Mouse (Mus musculus) neural tube, embryonic 12.5 days (tissue): ENCODE measurements at regions not wholly inside any gene's neighbourhood (a gene's known extent, or its start where the extent isn't known, plus 50 kb on each side); places are given as distances from the start of the nearest gene placed in this dataset.

ENCODE experiments used
- ATAC-seq: fragments of 200-750 bp; cut with Nextera tagmentation; 2 replicates; pipeline ENCODE4 v1.8.0; 2017; ENCODE audit warnings: low read depth, mild to moderate bottlenecking, moderate TSS enrichment, moderate library complexity; ENCODE audit not compliant: low FRiP score
- H3K27ac ChIP-seq: fragments of 300-500 bp; sonication (generic); 2 replicates; pipeline ENCODE4 v1.5.1; 2016
- H3K27me3 ChIP-seq: fragments of 300-500 bp; sonication (generic); replicated peaks from 2 replicates; pipeline ENCODE4 v1.6.1; 2016; ENCODE audit warnings: mild to moderate bottlenecking
- H3K36me3 ChIP-seq: fragments of 300-500 bp; sonication (generic); 2 replicates; pipeline ENCODE4 v1.6.1; 2016; ENCODE audit warnings: mild to moderate bottlenecking
- H3K4me1 ChIP-seq: fragments of 300-500 bp; sonication (generic); 2 replicates; pipeline ENCODE4 v1.6.1; 2016
- H3K4me2 ChIP-seq: fragments of 300-500 bp; sonication (generic); replicated peaks from 2 replicates; pipeline ENCODE4 v1.6.1; 2016; ENCODE audit warnings: mild to moderate bottlenecking
- H3K4me3 ChIP-seq: fragments of 300-500 bp; sonication (generic); 2 replicates; pipeline ENCODE4 v1.5.1; 2016
- H3K9ac ChIP-seq: fragments of 300-500 bp; sonication (generic); 2 replicates; pipeline ENCODE4 v1.6.1; 2016; ENCODE audit warnings: mild to moderate bottlenecking
- H3K9me3 ChIP-seq: fragments of 300-500 bp; sonication (generic); 2 replicates; pipeline ENCODE4 v1.6.1; 2016; ENCODE audit warnings: mild to moderate bottlenecking
- WGBS: fragments of 180-500 bp; shearing (Covaris S2); methylation state at CpG from one replicate; pipeline ENCODE4 v1.1.7; 2016; 5-methylcytosine and 5-hydroxymethylcytosine counted together

- no peak overlapping the region for H3K9ac ChIP-seq
- H3K4me1 ChIP-seq, result no peaks in the 10 kb centered on the region
- H3K9me3 ChIP-seq, result no peaks in the 10 kb centered on the region
- H3K36me3 ChIP-seq, result no peaks in the 10 kb centered on the region
- WGBS, result 83% methylated on average over 7 of the region's 7 CpGs
- no peak overlapping the region for H3K4me2 ChIP-seq
- H3K4me3 ChIP-seq, result no peak overlapping the region
- no peak for ATAC-seq
- no peak overlapping the region for H3K27ac ChIP-seq
- no peaks in the 10 kb centered on the region for H3K27me3 ChIP-seq
Observed at GRCm38 (mm10) chr4:106144351-106145116, 171.5 kb upstream of the Usp24 start.

- H3K9me3 ChIP-seq, result no peaks in the 10 kb centered on the region
- no peak overlapping the region for H3K4me2 ChIP-seq
- no peak overlapping the region for H3K9ac ChIP-seq
- H3K4me1 ChIP-seq, result no peaks in the 10 kb centered on the region
- WGBS, result 78% methylated on average over 3 of the region's 3 CpGs
- no peak for ATAC-seq
- no peak overlapping the region for H3K27ac ChIP-seq
- no peaks in the 10 kb centered on the region for H3K27me3 ChIP-seq
- H3K4me3 ChIP-seq, result no peak overlapping the region
- no peaks in the 10 kb centered on the region for H3K36me3 ChIP-seq
Observed at GRCm38 (mm10) chr4:106146919-106147460, 169.0 kb upstream of the Usp24 start.

DNA sequence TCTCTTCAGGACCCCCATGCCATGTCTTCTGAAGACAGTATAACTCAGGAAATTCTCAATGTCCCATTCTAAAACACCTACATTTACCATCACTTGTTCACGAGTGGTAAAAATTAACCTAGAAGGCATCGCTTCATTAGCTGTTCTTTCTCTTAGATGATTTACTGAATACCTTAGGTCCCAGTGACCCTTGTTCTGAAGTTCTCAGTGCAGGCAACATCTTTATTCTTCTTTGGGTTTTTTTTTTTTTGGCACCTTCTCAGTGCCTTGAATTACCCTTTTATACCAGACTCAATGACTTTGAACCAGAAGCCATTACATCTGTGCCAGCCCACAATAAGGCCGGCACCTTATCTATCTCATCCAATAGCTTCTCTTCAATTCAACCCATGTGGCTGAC, 167.1 kb upstream of the Usp24 start:
- Histone ChIP-seq H3K9me3 (no peaks in the 10 kb centered on the region), H3K27me3 (no peaks in the 10 kb centered on the region), H3K4me3 (no peak overlapping the region), H3K36me3 (no peaks in the 10 kb centered on the region), H3K9ac (no peak overlapping the region), H3K4me2 (no peak overlapping the region), H3K4me1 (no peaks in the 10 kb centered on the region), H3K27ac (no peak overlapping the region)
- WGBS, result 94% methylated on average over 3 of the region's 3 CpGs
- ATAC-seq, result no peak

DNA sequence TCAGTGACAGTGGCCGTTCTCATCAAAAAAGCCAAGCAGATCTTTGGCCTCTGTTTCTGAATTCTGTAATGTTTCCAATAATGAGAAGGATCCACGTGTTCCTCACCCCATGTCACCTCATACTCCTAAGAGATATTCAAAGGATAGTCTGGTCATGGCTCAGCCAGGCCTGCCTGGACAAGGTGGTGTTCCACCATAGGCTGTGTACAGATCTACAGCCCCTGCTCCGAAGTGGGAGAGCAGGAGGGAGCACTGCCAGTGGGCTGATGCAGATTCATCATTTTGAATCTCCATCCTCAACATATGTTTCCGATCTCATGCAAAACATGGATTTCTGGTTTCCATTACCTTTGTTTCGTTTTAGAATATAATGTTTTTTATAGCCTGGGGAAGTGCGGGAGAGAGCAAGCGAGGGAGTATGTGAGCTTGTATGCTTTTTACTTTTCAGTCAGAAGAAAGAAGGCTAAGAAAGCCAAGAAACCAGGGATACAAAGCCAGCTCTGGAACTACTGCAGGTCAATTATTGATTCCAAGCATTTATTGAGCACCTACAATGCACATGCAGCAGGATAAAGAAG, 166.5 kb upstream of the Usp24 start:
- Histone ChIP-seq H3K4me3 (no peak overlapping the region), H3K4me2 (no peak overlapping the region), H3K9ac (no peak overlapping the region), H3K9me3 (no peaks in the 10 kb centered on the region), H3K27ac (no peak overlapping the region), H3K4me1 (no peaks in the 10 kb centered on the region), H3K36me3 (no peaks in the 10 kb centered on the region), H3K27me3 (no peaks in the 10 kb centered on the region)
- ATAC-seq, result no peak
- WGBS, result 87% methylated on average over 7 of the region's 7 CpGs

DNA sequence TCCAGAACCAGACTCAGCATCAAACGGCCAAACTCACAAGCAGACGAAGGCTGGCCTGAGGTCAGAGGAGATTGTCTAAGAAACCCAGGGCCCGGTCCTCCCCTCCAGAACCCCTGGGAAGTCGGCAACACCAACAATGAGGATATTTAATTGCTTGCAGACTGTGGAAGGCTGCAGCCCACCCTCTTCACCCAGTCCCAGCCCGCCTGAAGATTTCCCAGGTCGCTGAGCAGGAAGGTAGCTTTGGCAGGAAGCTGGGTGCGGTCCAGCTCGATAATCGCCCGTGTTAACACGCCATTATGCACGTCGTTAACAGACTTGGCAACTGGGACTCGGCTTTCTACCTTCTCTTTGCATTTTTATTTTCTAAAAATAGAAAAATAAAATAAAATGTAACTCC, 165.2 kb upstream of the Usp24 start:
- no peak overlapping the region for H3K27ac ChIP-seq
- 82% methylated on average over 14 of the region's 14 CpGs for WGBS
- H3K36me3 ChIP-seq, result no peaks in the 10 kb centered on the region
- no peaks in the 10 kb centered on the region for H3K27me3 ChIP-seq
- no peak overlapping the region for H3K4me2 ChIP-seq
- no peak overlapping the region for H3K4me3 ChIP-seq
- no peaks in the 10 kb centered on the region for H3K9me3 ChIP-seq
- no peaks in the 10 kb centered on the region for H3K4me1 ChIP-seq
- H3K9ac ChIP-seq, result no peak overlapping the region
- no peak for ATAC-seq

DNA sequence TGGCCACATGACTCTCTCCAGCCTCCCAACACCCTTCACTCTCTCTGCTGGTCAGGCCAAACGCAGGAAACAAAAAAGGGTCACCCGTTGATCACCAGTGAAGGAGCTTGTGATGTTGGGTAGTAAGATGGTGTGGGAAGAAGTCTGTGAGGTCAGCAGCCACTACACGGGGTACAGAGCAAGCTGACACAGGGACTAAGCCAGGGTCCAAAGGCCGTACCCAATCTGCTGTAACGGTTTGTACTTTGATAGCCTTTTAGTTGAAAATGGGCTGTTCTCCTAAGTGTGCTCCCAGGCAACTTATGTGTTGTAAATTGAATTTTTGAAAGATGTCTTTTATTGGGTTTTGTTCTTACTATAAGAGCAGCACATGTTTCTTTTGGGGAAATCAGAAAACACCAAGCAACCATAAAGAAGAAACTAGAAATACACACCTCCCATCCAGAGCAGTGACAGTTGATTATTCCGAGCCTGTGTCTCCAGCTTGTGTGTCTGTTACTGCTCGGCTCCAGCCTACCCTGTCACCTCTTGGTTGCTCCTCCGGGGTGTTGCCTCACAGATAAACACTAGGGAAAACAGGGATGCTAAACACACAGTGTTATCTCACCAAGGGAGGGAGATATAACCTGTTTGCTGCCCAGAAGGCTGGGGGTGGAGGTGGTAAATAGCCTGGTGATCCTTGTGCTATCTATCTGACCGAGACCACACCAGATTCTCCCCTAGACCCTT, 158.4 kb upstream of the Usp24 start:
- no peaks in the 10 kb centered on the region for H3K9me3 ChIP-seq
- H3K4me3 ChIP-seq, result no peak overlapping the region
- no peak overlapping the region for H3K4me2 ChIP-seq
- no peak overlapping the region for H3K27ac ChIP-seq
- ATAC-seq, result no peak
- H3K36me3 ChIP-seq, result no peaks in the 10 kb centered on the region
- no peaks in the 10 kb centered on the region for H3K27me3 ChIP-seq
- WGBS, result 90% methylated on average over 9 of the region's 9 CpGs
- no peaks in the 10 kb centered on the region for H3K4me1 ChIP-seq
- no peak overlapping the region for H3K9ac ChIP-seq

GRCm38 (mm10) chr4:106161592-106161991, 154.4 kb upstream of the Usp24 start:
- no peak for ATAC-seq
- WGBS, result 57% methylated on average over 2 of the region's 2 CpGs
- H3K36me3 ChIP-seq, result no peaks in the 10 kb centered on the region

DNA sequence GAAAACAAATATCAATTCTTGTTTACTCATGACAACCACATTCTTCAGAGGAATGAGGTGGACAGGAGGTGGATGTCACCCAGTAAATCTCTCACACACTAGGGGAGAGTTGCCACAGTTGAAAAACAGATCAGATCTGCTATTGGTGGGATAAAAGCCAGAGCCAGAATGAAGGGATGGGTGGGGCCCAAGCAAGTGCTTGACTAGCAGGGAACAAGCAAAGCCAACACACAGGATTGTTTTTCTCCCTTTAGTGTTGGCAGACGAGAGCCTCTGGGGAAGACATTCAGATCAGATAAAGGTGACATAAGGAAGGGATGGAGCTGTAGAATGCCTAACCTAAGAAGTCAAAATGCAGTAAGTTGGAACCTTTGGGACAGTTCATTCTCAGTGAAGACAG, 153.5 kb upstream of the Usp24 start:
- no peak overlapping the region for H3K4me2 ChIP-seq
- ATAC-seq, result no peak

More at GRCm38 (mm10) chr4:106161592-106161991, 154.4 kb upstream of the Usp24 start:
- no peaks in the 10 kb centered on the region for H3K4me1 ChIP-seq
- no peak overlapping the region for H3K4me2 ChIP-seq
- no peak overlapping the region for H3K9ac ChIP-seq
- H3K27ac ChIP-seq, result no peak overlapping the region
- H3K27me3 ChIP-seq, result no peaks in the 10 kb centered on the region
- no peak overlapping the region for H3K4me3 ChIP-seq
- no peaks in the 10 kb centered on the region for H3K9me3 ChIP-seq

DNA sequence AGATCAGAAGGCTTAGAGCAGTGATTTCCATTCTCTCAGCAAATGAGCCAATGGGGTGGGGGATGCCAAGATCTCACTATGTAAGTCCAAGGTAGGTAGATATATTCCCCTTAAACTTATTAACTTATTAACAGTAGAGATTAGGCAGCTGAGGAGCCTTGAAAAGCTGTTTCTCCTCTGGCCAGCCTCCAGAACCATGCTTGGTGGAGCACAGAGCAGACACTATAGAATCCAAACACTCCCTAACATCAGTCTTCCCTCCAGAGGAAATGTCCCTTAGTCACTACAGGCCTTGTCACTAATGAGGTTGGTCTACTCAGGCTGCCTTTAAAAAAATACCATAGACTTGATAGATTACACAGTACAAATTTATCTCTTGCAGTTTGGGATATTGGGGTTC, 152.8 kb upstream of the Usp24 start:
- H3K4me2 ChIP-seq, result no peak overlapping the region
- no peak overlapping the region for H3K27ac ChIP-seq
- H3K9me3 ChIP-seq, result no peaks in the 10 kb centered on the region
- no peak overlapping the region for H3K9ac ChIP-seq
- H3K4me3 ChIP-seq, result no peak overlapping the region
- H3K27me3 ChIP-seq, result no peaks in the 10 kb centered on the region
- no peaks in the 10 kb centered on the region for H3K4me1 ChIP-seq
- no peaks in the 10 kb centered on the region for H3K36me3 ChIP-seq
- no peak for ATAC-seq

More for the DNA sequence above, 153.5 kb upstream of the Usp24 start:
- Histone ChIP-seq H3K27me3 (no peaks in the 10 kb centered on the region), H3K4me3 (no peak overlapping the region), H3K4me1 (no peaks in the 10 kb centered on the region), H3K27ac (no peak overlapping the region), H3K9ac (no peak overlapping the region), H3K9me3 (no peaks in the 10 kb centered on the region), H3K36me3 (no peaks in the 10 kb centered on the region)
- 72% methylated on average over 1 of the region's 1 CpGs for WGBS

DNA sequence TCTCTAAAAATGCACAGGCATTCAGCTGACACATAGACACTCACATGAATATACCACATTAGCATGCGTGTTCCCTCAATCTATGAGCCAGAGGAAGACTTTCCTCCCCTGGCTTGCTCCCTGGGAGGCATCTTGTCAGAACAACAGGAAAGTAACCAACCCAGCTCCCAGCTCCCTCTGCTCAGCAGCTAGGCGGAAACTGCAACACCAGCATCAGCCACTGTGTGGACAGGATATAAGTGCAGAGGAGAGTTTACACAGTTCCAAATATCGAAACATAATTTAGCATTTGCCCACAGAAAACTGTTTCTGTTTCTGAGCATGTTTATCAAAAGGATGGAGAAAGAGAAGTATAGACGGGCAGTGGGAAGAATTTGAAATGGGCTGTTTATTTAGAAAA, 148.3 kb upstream of the Usp24 start:
- no peaks in the 10 kb centered on the region for H3K36me3 ChIP-seq
- ATAC-seq, result no peak
- no peaks in the 10 kb centered on the region for H3K27me3 ChIP-seq
- H3K4me2 ChIP-seq, result no peak overlapping the region
- no peak overlapping the region for H3K9ac ChIP-seq
- no peak overlapping the region for H3K4me3 ChIP-seq
- no peaks in the 10 kb centered on the region for H3K9me3 ChIP-seq
- no peak overlapping the region for H3K27ac ChIP-seq
- 87% methylated on average over 4 of the region's 4 CpGs for WGBS
- H3K4me1 ChIP-seq, result no peaks in the 10 kb centered on the region

DNA sequence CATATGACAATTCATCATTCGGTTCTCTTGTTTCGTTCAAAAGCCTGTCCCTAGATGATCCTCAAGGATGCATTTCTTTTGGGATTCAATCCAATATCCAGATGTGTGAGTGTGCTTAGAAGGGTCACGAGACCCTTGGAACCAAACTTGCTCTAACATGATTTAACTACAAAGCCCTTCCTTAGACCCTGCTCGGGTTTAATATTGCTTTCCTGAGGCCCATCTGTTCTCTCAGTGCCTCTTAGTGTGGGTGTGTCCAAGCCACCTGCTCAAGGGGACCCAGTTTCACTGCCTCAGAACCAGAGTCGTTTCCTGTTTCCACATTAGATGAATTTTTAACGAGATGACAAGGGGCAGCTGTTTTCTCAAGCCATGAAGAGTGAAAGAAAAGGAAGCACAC, 147.3 kb upstream of the Usp24 start:
- H3K9ac ChIP-seq, result no peak overlapping the region
- no peaks in the 10 kb centered on the region for H3K9me3 ChIP-seq
- WGBS, result 70% methylated on average over 6 of the region's 6 CpGs
- no peak overlapping the region for H3K4me2 ChIP-seq
- no peaks in the 10 kb centered on the region for H3K27me3 ChIP-seq
- H3K27ac ChIP-seq, result no peak overlapping the region
- no peaks in the 10 kb centered on the region for H3K36me3 ChIP-seq
- H3K4me1 ChIP-seq, result no peaks in the 10 kb centered on the region
- no peak overlapping the region for H3K4me3 ChIP-seq
- ATAC-seq, result no peak

GRCm38 (mm10) chr4:106169466-106169865, 146.5 kb upstream of the Usp24 start:
- Histone ChIP-seq H3K36me3 (no peaks in the 10 kb centered on the region), H3K4me3 (no peak overlapping the region), H3K9ac (no peak overlapping the region), H3K27me3 (no peaks in the 10 kb centered on the region), H3K9me3 (no peaks in the 10 kb centered on the region), H3K4me1 (no peaks in the 10 kb centered on the region), H3K27ac (no peak overlapping the region), H3K4me2 (no peak overlapping the region)
- no peak for ATAC-seq
- WGBS, result 96% methylated on average over 4 of the region's 4 CpGs
